Mouse (Mus musculus): ENCODE measurements around the gene Gna14. TPM values are rescaled to one million over a fixed set of nuclear protein-coding genes. Genes with fewer than 3 reads are reported as not detected.

Gene Gna14
- total and polyA plus RNA-seq, 3 experiments, result 0.26 to 0.89 (median 0.45) TPM

DNA sequence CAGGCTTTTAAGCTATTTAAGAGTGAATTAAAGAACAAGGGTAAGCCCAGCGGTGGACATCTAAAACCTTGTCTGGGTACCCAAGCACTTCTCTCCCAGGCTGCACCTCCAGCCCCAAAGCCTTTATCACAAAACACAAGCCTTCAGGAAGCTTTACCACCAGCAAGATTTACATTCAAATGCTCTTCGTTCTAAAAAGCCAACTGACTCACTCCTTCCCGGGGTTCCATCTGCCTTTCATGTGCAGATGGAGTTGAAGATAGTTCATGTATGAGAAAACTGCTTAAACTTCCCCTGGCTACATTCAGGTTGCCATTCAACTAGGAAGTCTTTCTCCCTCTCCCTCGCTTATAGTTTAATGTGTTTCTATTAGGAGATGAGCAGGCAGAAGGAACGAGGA is 23.8 kb downstream of the Gna14 start:
- Histone ChIP-seq H3K27me3 (ENCODE audit: control insufficient read depth, insufficient read depth, low read length) (no peaks in the 10 kb centered on the region), H3K4me1 (ENCODE audit: control insufficient read depth, insufficient read depth, low read length) (no peaks in the 10 kb centered on the region), H3K36me3 (ENCODE audit: control insufficient read depth, insufficient read depth, low read length) (no peaks in the 10 kb centered on the region), H3K9ac (ENCODE audit: low read depth, low read length) (no peak overlapping the region), H3K79me2 (replicated peaks; ENCODE audit: control insufficient read depth, insufficient read depth, low read length) (no peaks in the 10 kb centered on the region), H3K4me3 (no peak overlapping the region), H3K27ac (no peak overlapping the region)
- no peak for DNase-seq
- no peak for TF ChIP-seq CTCF (IDR thresholded peaks at IDR 0.05)
- TF ChIP-seq EP300 (IDR thresholded peaks at IDR 0.05; ENCODE audit: insufficient read depth, low read depth, low read length), result no peak
- TF ChIP-seq POLR2A (IDR thresholded peaks at IDR 0.05; ENCODE audit: insufficient read depth, low read depth, low read length), result no peak
- intact Hi-C loops (cut with DNase I), result no loop called here
- WGBS, result 66% methylated on average over 5 of the region's 5 CpGs

DNA sequence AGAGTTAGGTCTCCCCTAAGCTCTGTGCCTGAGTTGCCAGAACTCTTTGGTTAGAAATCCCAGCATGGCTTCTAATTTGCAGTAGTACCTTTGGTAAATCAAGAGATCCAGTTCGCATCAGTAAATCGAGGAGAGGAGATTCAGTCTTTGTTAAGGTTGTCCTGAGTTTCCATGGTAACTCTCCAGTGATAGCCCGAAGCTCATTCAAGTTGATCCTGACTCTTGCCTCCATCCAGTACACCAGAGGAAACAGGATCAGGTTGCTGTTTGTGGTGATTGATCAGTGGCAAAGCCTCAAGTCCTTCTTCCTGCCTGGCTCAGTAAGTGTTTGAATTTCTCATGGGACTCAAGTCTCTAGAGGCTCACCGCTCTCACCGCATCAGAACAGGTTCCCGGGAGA is 24.7 kb downstream of the Gna14 start:
- Histone ChIP-seq H3K36me3 (ENCODE audit: control insufficient read depth, insufficient read depth, low read length) (no peaks in the 10 kb centered on the region), H3K27me3 (ENCODE audit: control insufficient read depth, insufficient read depth, low read length) (no peaks in the 10 kb centered on the region), H3K4me1 (ENCODE audit: control insufficient read depth, insufficient read depth, low read length) (no peaks in the 10 kb centered on the region; the same call in 1 of the 2 replicates), H3K9ac (ENCODE audit: low read depth, low read length) (no peak overlapping the region), H3K79me2 (replicated peaks; ENCODE audit: control insufficient read depth, insufficient read depth, low read length) (no peaks in the 10 kb centered on the region), H3K27ac (no peak overlapping the region), H3K4me3 (no peak overlapping the region)
- WGBS, result 73% methylated on average over 6 of the region's 6 CpGs
- DNase-seq, result no peak
- TF ChIP-seq POLR2A (IDR thresholded peaks at IDR 0.05; ENCODE audit: insufficient read depth, low read depth, low read length), result no peak
- no peak for TF ChIP-seq CTCF (IDR thresholded peaks at IDR 0.05)
- TF ChIP-seq EP300 (IDR thresholded peaks at IDR 0.05; ENCODE audit: insufficient read depth, low read depth, low read length), result no peak
- intact Hi-C loops (cut with DNase I), result no loop called here

DNA sequence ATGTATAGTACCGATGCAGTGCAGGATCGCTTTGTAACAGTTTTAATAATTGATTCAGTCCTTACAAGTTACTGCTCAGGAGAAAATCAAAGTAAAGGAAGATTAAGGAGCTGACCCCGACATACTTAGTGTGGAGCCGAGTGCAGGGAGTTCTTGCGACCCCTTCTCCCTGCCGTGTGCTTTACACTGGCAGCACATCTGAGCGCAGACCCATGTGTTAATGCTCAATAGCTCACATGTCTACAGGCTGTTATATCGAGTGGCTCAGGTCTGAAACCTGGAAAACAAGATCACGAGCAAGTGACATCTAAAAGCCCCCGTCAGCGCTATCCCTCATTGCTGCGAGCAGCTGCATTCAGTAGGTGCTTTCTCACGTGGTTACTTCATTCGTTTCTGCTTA is 25.3 kb downstream of the Gna14 start:
- Histone ChIP-seq H3K27ac (no peak overlapping the region), H3K9ac (ENCODE audit: low read depth, low read length) (no peak overlapping the region), H3K4me3 (no peak overlapping the region), H3K36me3 (ENCODE audit: control insufficient read depth, insufficient read depth, low read length) (no peaks in the 10 kb centered on the region), H3K27me3 (ENCODE audit: control insufficient read depth, insufficient read depth, low read length) (no peaks in the 10 kb centered on the region), H3K4me1 (ENCODE audit: control insufficient read depth, insufficient read depth, low read length) (no peaks in the 10 kb centered on the region; the same call in 1 of the 2 replicates), H3K79me2 (replicated peaks; ENCODE audit: control insufficient read depth, insufficient read depth, low read length) (no peaks in the 10 kb centered on the region)
- intact Hi-C loops (cut with DNase I), result no loop called here
- 90% methylated on average over 14 of the region's 14 CpGs for WGBS
- TF ChIP-seq POLR2A (IDR thresholded peaks at IDR 0.05; ENCODE audit: insufficient read depth, low read depth, low read length), result no peak
- no peak for TF ChIP-seq EP300 (IDR thresholded peaks at IDR 0.05; ENCODE audit: insufficient read depth, low read depth, low read length)
- no peak for TF ChIP-seq CTCF (IDR thresholded peaks at IDR 0.05)
- no peak for DNase-seq

DNA sequence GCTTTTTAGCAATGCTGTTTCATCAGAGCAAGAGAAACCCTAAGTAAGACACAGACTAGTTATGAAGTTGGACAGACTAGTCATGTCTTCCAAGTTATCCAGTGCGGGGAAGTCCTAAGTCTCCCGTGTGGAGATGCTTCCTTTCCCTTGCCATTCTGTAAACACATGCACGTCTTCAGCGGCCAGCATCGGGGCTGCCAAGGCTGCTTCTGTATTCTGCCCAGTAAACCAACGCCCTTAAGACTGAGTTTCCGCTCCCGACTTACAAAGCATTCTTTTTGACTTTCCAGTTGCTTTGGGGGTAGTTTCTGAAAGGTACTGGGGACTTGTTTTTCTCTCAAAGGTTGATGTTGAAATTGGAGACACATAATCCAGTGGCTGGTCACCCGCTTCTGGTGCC is 26.9 kb downstream of the Gna14 start:
- no peaks in the 10 kb centered on the region; the same call in 1 of the 2 replicates for H3K4me1 ChIP-seq (ENCODE audit: control insufficient read depth, insufficient read depth, low read length)
- intact Hi-C loops (cut with DNase I), result no loop called here
- no peak for DNase-seq
- H3K9ac ChIP-seq (ENCODE audit: low read depth, low read length), result no peak overlapping the region
- H3K4me3 ChIP-seq, result no peak overlapping the region
- H3K27me3 ChIP-seq (ENCODE audit: control insufficient read depth, insufficient read depth, low read length), result no peaks in the 10 kb centered on the region
- no peak overlapping the region for H3K27ac ChIP-seq
- H3K36me3 ChIP-seq (ENCODE audit: control insufficient read depth, insufficient read depth, low read length), result no peaks in the 10 kb centered on the region
- TF ChIP-seq CTCF (IDR thresholded peaks at IDR 0.05) (no peak), EP300 (IDR thresholded peaks at IDR 0.05; ENCODE audit: insufficient read depth, low read depth, low read length) (no peak), POLR2A (IDR thresholded peaks at IDR 0.05; ENCODE audit: insufficient read depth, low read depth, low read length) (no peak)
- no peaks in the 10 kb centered on the region for H3K79me2 ChIP-seq (replicated peaks; ENCODE audit: control insufficient read depth, insufficient read depth, low read length)
- 68% methylated on average over 9 of the region's 9 CpGs for WGBS

DNA sequence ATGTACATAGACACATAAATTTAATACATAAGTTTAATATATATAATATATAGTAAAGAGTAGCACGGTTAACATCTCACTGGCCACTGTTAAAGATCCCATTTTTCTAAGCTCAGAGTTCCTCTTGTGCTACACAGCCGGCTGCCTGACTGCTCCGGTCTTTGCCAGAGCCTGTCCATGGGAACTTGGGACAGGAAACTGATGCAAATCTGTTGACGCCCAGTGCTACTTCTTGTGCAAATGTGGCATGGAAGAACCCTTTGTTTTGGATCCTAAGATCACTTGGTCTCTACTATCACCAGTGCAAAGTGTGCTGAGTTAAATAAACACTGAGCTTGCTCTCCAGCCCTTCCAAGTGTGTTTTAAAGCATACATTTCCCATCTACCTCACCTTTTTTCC is 29.2 kb downstream of the Gna14 start:
- Histone ChIP-seq H3K4me3 (no peak overlapping the region), H3K27ac (no peak overlapping the region), H3K36me3 (ENCODE audit: control insufficient read depth, insufficient read depth, low read length) (no peaks in the 10 kb centered on the region), H3K4me1 (ENCODE audit: control insufficient read depth, insufficient read depth, low read length) (no peaks in the 10 kb centered on the region; the same call in 1 of the 2 replicates), H3K27me3 (ENCODE audit: control insufficient read depth, insufficient read depth, low read length) (no peaks in the 10 kb centered on the region), H3K79me2 (replicated peaks; ENCODE audit: control insufficient read depth, insufficient read depth, low read length) (no peaks in the 10 kb centered on the region), H3K9ac (ENCODE audit: low read depth, low read length) (no peak overlapping the region)
- intact Hi-C loops (cut with DNase I), result no loop called here
- DNase-seq, result peak in 1 of 2 experiments; percentile 34
- WGBS, result 36% methylated on average over 4 of the region's 4 CpGs
- TF ChIP-seq EP300 (IDR thresholded peaks at IDR 0.05; ENCODE audit: insufficient read depth, low read depth, low read length) (no peak), POLR2A (IDR thresholded peaks at IDR 0.05; ENCODE audit: insufficient read depth, low read depth, low read length) (no peak), CTCF (IDR thresholded peaks at IDR 0.05) (no peak)

DNA sequence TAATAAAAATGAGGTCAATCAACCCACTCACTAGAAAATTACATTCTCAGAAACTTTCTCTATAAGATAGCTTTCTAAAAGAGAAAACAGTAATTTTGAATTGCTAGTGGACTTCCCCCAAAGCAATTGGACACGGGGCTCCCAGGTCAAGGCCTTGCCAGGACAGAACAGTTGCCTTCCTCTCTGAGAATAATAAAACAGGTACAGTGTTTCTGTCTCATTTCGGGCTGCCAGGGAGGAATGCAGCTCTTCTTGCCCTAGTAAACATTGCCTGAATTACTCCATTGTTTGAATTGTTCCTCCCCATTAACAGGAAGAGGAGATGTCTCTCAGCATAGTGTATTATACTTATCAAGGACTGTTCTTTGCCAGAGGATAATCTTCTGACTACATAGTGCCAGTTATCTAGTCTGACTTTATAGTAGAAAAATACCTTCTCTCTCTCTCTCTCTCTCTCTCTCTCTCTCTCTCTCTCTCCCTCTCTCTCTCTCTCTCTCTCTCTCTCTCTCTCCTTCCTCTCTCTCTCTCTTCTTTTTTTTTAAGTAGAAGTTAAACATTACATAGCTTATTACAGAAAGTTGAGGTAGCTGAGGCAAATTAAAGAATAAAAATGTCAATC is 33.3 kb downstream of the Gna14 start:
- TF ChIP-seq EP300 (IDR thresholded peaks at IDR 0.05; ENCODE audit: insufficient read depth, low read depth, low read length) (no peak), POLR2A (IDR thresholded peaks at IDR 0.05; ENCODE audit: insufficient read depth, low read depth, low read length) (no peak), CTCF (IDR thresholded peaks at IDR 0.05) (no peak)
- WGBS, result 44% methylated on average over 2 of the region's 2 CpGs
- Histone ChIP-seq H3K27me3 (ENCODE audit: control insufficient read depth, insufficient read depth, low read length) (no peaks in the 10 kb centered on the region), H3K9ac (ENCODE audit: low read depth, low read length) (no peak overlapping the region), H3K36me3 (ENCODE audit: control insufficient read depth, insufficient read depth, low read length) (no peaks in the 10 kb centered on the region), H3K4me1 (ENCODE audit: control insufficient read depth, insufficient read depth, low read length) (no peaks in the 10 kb centered on the region; the same call in 1 of the 2 replicates), H3K79me2 (replicated peaks; ENCODE audit: control insufficient read depth, insufficient read depth, low read length) (no peaks in the 10 kb centered on the region), H3K27ac (no peak overlapping the region), H3K4me3 (no peak overlapping the region)
- DNase-seq, result no peak
- intact Hi-C loops (cut with DNase I), result no loop called here

Data from heart, adult 2 months (tissue).